Mouse (Mus musculus) spleen, adult 2 months (tissue): ENCODE data around the gene Ydjc. TPM values are rescaled to one million over a fixed set of nuclear protein-coding genes. Genes with fewer than 3 reads are reported as not detected.
A peak's percentile ranks its signal among the peaks of the same experiment; 100 is the strongest.

Experiments
- DNase-seq, 2 experiments: peaks; one replicate each; pipeline versions ENCODE4 v3.0.0 to v3.0.0-alpha.2; 2012 to 2021; ENCODE audit warnings: low spot score in 2 of 2, low read depth in 1 of 2
- H3K27ac ChIP-seq: fragments of 200-500 bp; 2 replicates; pipeline ENCODE4 v1.5.1; 2012; ENCODE audit warnings: low read length, inconsistent platforms; ENCODE audit not compliant: insufficient read depth
- H3K27me3 ChIP-seq: fragments of 200-500 bp; 2 replicates; pipeline ENCODE4 v1.6.1; 2012; ENCODE audit warnings: mild to moderate bottlenecking, moderate library complexity, low read length, inconsistent platforms; ENCODE audit not compliant: control insufficient read depth, insufficient read depth
- H3K36me3 ChIP-seq: fragments of 200-500 bp; 2 replicates; pipeline ENCODE4 v1.6.1; 2012; ENCODE audit warnings: mild to moderate bottlenecking, low read length, inconsistent platforms; ENCODE audit not compliant: control insufficient read depth, insufficient read depth
- H3K4me1 ChIP-seq: fragments of 200-500 bp; 2 replicates; pipeline ENCODE4 v1.6.1; 2011; ENCODE audit warnings: inconsistent platforms; ENCODE audit not compliant: control insufficient read depth, insufficient read depth, insufficient read length
- H3K4me3 ChIP-seq: fragments of 200-500 bp; 2 replicates; pipeline ENCODE4 v1.5.1; 2011; ENCODE audit warnings: mild to moderate bottlenecking, inconsistent platforms; ENCODE audit not compliant: insufficient read depth, insufficient read length; ENCODE audit errors: extremely low read depth
- CTCF ChIP-seq: fragments of 200-500 bp; IDR thresholded peaks from 2 replicates; pipeline ENCODE4 v1.5.1; 2011; ENCODE audit warnings: mild to moderate bottlenecking, inconsistent platforms; ENCODE audit not compliant: insufficient read depth, insufficient read length, insufficient replicate concordance; ENCODE audit errors: extremely low read depth
- POLR2A ChIP-seq: fragments of 200-500 bp; IDR thresholded peaks from 2 replicates; pipeline ENCODE4 v1.6.1; 2011; ENCODE audit warnings: low read depth, low read length, inconsistent platforms
- WGBS: fragments of 180-500 bp; shearing (Covaris S2); methylation state at CpG from one replicate; pipeline ENCODE4 v1.1.7; 2018; 5-methylcytosine and 5-hydroxymethylcytosine counted together
- polyA plus RNA-seq: library from polyadenylated mRNA; depleted of rRNA; stranded (reverse); fragments of >200 nt; gene quantifications from 2 replicates; pipeline ENCODE4 v1.2.3, GENCODE M21; 2012

Ydjc gene
- polyA plus RNA-seq, 1 experiment = 13.1 TPM

DNA sequence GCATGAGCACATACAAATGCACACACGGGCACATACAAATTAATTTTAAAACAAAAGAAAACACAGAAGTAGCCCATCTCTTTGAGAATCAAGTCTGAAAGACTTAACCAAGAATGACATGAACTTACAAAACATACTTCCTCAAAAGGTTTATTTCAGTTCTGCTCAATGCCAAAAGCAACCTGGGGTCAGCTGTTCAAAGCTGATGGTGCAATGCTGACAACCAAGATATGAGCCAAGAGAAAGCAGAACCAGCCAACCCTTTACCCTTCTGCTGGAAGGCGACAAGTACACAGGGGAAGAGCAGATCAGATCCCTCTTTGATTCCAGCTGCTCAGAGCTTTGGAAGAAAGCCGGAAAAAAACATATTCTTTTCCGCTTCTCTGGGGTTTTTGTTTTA, 37.0 kb downstream of the Ydjc start:
- Histone ChIP-seq H3K4me3 (no peak overlapping the region), H3K27ac (no peak overlapping the region), H3K4me1 (peaks cover 4% of the 10 kb centered on the region; the same call in 1 of the 2 replicates), H3K27me3 (no peaks in the 10 kb centered on the region), H3K36me3 (no peaks in the 10 kb centered on the region; the same call in 1 of the 2 replicates)
- peak in 1 of 2 experiments; percentile 27 for DNase-seq
- TF ChIP-seq CTCF (no peak), POLR2A (no peak)
- 44% methylated on average over 4 of the region's 4 CpGs for WGBS

GRCm38 (mm10) chr16:17182136-17182535, 37.7 kb downstream of the Ydjc start:
- no peak overlapping the region for H3K27ac ChIP-seq
- H3K36me3 ChIP-seq = peaks cover 3% of the 10 kb centered on the region
- DNase-seq = no peak
- TF ChIP-seq POLR2A = no peak
- TF ChIP-seq CTCF = no peak
- WGBS = 73% methylated on average over 2 of the region's 2 CpGs
- H3K4me1 ChIP-seq = peaks cover 4% of the 10 kb centered on the region; the same call in 1 of the 2 replicates
- no peaks in the 10 kb centered on the region for H3K27me3 ChIP-seq
- no peak overlapping the region for H3K4me3 ChIP-seq

- Histone ChIP-seq H3K36me3 (peaks cover 3% of the 10 kb centered on the region), H3K4me3 (no peak overlapping the region), H3K27me3 (no peaks in the 10 kb centered on the region), H3K4me1 (peaks cover 4% of the 10 kb centered on the region; the same call in 1 of the 2 replicates), H3K27ac (no peak overlapping the region; the same call in 1 of the 2 replicates)
- TF ChIP-seq CTCF = no peak
- TF ChIP-seq POLR2A = no peak
- 91% methylated on average over 3 of the region's 3 CpGs for WGBS
- DNase-seq = no peak
These were observed 38.6 kb downstream of the Ydjc start for GRCm38 (mm10) chr16:17183003-17183402.

DNA sequence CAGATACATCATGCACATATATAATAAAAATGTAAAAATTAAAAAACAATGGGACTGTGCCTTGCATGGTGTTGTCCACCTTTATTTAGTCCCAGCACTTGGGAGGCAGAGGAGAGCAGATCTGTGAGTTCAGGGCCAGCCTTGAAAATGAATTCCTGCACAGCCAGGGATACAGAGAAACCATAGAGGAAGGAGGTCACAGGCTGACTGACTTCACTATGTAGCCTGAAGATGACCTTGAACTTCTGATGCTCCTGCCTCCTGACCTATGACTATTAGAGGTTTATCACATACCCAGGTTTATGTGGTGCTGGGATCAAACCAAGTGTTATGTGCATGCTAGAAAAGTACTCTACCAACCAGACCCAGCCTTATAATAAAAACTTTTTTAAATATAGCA, 41.1 kb downstream of the Ydjc start:
- H3K4me3 ChIP-seq = no peak overlapping the region
- H3K27me3 ChIP-seq = no peaks in the 10 kb centered on the region
- TF ChIP-seq CTCF (no peak), POLR2A (no peak)
- no peak for DNase-seq
- H3K36me3 ChIP-seq = peaks cover 3% of the 10 kb centered on the region
- peaks cover 4% of the 10 kb centered on the region; the same call in 1 of the 2 replicates for H3K4me1 ChIP-seq
- H3K27ac ChIP-seq = no peak overlapping the region

- H3K27me3 ChIP-seq = no peaks in the 10 kb centered on the region
- no peak overlapping the region for H3K4me3 ChIP-seq
- H3K36me3 ChIP-seq = peaks cover 1% of the 10 kb centered on the region
- DNase-seq = no peak
- TF ChIP-seq POLR2A (no peak), CTCF (no peak)
- WGBS = 78% methylated on average over 4 of the region's 4 CpGs
- no peak overlapping the region for H3K27ac ChIP-seq
- peaks cover 5% of the 10 kb centered on the region; the same call in 1 of the 2 replicates for H3K4me1 ChIP-seq
These were observed 49.4 kb downstream of the Ydjc start for GRCm38 (mm10) chr16:17193823-17194222.

GRCm38 (mm10) chr16:17200121-17200952, 55.9 kb downstream of the Ydjc start:
- TF ChIP-seq CTCF (no peak), POLR2A (no peak)
- Histone ChIP-seq H3K27ac (peak overlapping the region; percentile 71), H3K4me3 (peak overlapping the region; percentile 87), H3K4me1 (peaks cover 8% of the 10 kb centered on the region), H3K27me3 (no peaks in the 10 kb centered on the region), H3K36me3 (0 out of 2 replicates have a peak, but pooled peaks cover 2% of the 10 kb centered on the region)
- DNase-seq = no peak
- WGBS = 1% methylated on average over 24 of the region's 24 CpGs

DNA sequence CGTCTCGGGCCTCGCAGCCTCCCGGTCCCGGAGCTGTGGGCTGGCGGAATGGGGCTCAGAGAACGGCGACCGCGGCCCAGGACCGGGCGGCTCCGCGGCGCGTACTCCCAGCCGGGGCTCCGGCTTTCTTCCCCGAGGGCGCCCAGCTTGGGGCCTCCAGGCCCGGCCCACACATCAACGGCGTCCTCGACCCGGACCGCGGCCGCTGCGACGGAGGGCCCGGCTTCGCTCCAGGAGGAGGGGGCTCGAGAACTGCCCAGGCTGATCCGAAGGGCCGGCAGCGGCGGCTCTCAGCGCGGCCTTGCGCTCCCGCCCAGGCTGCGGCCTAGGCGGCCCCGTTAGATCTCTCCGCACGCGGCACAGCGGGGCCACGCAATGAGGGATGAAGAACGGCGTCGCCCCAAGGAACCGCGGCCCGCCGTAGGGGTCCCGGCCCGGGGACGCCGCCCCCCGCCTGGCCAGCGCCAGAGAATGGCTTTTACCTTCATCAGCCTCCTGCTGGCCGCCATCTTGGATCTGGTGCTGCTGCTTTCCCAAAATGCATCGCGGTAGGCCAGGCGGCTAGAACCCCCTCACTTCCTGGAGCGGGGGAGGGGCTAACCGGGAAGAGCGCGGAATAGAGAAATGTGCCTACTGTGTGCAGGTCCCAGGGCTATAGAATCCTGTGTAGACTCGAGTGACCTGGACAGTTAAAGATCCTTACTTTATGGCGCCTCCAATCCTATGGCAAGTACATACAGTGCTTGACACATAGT, 56.7 kb downstream of the Ydjc start:
- under 1% methylated on average over 69 of the region's 72 CpGs for WGBS
- peak; percentile 61 to 87 for DNase-seq
- TF ChIP-seq CTCF = no peak
- peak; percentile 22; the same call in 1 of the 2 replicates for TF ChIP-seq POLR2A
- Histone ChIP-seq H3K27ac (peak overlapping the region; percentile 71), H3K4me1 (peaks cover 6% of the 10 kb centered on the region), H3K36me3 (0 out of 2 replicates have a peak, but pooled peaks cover 2% of the 10 kb centered on the region), H3K4me3 (peak overlapping the region; percentile 87), H3K27me3 (no peaks in the 10 kb centered on the region)
